Mouse (Mus musculus): ENCODE measurements around the gene Ripor2. TPM values are rescaled to one million over a fixed set of nuclear protein-coding genes. Genes with fewer than 3 reads are reported as not detected.

The Ripor2 gene
- polyA plus RNA-seq, 1 experiment, result 32.0 TPM

DNA sequence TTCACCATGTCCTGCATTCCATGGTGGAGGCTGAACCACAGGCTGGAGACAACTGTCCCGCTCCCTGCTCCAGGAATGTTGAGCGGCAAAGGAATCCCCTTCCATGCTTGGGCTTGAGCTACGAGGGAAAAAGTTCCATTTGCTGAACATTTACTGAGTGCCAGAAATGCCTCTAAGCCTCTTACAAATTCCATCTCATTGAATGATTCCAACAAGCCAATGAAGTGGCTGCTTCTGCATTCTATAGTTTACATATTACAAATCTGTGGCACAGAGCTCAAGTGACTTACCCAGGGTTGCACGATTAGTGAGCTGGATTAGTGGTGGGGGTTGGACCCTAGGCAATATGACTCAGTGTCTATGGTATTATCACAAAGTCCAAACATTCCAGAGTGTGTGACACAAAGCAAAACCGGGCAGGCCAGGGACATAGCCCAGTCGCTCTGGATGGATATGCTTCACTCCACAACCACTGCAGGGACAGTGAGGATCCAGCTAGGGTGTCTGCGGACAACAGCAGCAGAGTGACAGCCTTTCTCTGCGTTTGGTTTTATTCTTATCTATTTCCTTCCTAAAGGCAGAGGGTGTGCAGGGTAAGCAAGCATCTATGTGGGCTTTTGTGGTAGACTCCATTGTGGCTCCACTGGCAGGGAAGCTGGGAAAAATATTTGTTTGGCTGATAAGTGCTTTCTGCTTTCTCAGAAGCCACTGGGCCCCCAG is 16.6 kb upstream of the Ripor2 start:
- peak; percentile 57 for DNase-seq (ENCODE audit: low read depth)
- TF ChIP-seq POLR2A (IDR thresholded peaks at IDR 0.05; ENCODE audit: borderline replicate concordance, extremely low read depth, insufficient read depth, insufficient read length, poor library complexity, severe bottlenecking), result no peak
- TF ChIP-seq CTCF (IDR thresholded peaks at IDR 0.05; ENCODE audit: borderline replicate concordance, extremely low read depth, insufficient read depth, insufficient read length), result no peak

DNA sequence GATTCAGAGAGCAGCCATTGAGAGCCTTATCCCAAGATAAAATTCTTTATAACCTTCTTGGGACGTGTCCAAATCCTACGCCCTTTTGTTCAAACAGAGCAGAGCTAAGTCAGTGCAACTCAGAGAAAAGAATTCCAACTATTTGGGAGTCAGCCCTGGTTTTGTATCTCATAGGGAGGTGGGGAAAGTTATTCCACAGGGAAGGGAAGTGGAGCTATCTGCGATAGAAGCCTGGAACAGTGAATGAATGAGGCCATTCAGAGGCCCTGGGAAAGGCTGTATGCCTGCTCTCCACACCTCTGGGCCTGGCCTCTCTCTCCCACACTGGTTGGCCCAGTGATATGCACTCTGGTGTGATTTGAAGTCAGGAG is 16.1 kb upstream of the Ripor2 start:
- DNase-seq (ENCODE audit: low read depth), result peak; percentile 75

DNA sequence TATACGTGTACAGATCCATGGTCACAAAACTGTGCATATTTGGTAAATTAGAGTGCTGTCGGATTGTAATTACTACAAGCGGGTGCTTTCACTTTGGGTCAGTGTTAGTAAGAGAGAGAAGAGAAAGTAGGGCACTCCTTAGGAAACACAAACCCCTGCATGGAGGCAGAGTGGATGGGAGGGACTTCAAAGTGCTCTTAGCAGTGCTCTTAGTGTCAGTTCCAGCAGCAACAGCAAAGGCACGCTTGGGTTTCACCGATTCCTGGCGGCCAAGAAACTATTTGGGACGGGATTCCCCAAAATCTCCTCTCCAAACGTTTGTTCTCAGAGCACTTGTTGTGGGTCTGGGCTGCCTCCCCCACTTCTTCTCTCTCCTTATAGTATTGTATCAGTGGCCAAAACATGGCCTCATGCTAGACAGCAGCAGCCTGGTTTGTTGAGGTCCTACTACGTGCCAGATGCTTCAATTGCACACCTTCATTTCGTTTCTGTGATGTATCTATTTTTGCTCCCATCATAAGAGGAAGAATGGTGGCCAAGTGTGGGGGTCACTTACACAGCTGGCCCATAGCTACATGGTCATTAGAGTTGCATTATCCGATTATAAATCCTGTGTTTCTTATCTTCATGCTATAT is 14.7 kb upstream of the Ripor2 start:
- TF ChIP-seq POLR2A (IDR thresholded peaks at IDR 0.05; ENCODE audit: borderline replicate concordance, extremely low read depth, insufficient read depth, insufficient read length, poor library complexity, severe bottlenecking), result no peak
- TF ChIP-seq CTCF (IDR thresholded peaks at IDR 0.05; ENCODE audit: borderline replicate concordance, extremely low read depth, insufficient read depth, insufficient read length), result no peak
- no peak for DNase-seq (ENCODE audit: low read depth)

More for the DNA sequence above, 16.1 kb upstream of the Ripor2 start:
- TF ChIP-seq POLR2A (IDR thresholded peaks at IDR 0.05; ENCODE audit: borderline replicate concordance, extremely low read depth, insufficient read depth, insufficient read length, poor library complexity, severe bottlenecking) (no peak), CTCF (IDR thresholded peaks at IDR 0.05; ENCODE audit: borderline replicate concordance, extremely low read depth, insufficient read depth, insufficient read length) (no peak)

DNA sequence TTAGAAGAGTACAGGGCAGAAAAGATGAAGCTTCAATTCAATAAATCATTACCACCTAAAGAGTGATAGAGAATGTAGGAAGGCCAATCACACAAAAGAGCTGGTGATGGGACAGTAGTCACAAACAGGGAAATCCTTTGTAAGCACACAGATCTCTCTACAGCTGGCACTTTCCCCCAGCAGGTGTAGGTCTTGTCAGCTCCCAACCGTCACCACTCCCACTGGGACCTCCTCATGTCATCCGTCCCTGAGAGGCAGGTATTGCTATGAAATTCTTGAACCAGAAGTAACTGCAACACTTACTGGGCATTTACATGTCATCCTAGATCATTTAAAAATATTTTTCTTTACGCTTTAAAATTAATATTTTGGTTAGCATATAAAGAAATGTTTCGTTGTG is 12.9 kb upstream of the Ripor2 start:
- TF ChIP-seq CTCF (IDR thresholded peaks at IDR 0.05; ENCODE audit: borderline replicate concordance, extremely low read depth, insufficient read depth, insufficient read length) (no peak), POLR2A (IDR thresholded peaks at IDR 0.05; ENCODE audit: borderline replicate concordance, extremely low read depth, insufficient read depth, insufficient read length, poor library complexity, severe bottlenecking) (no peak)
- no peak for DNase-seq (ENCODE audit: low read depth)

DNA sequence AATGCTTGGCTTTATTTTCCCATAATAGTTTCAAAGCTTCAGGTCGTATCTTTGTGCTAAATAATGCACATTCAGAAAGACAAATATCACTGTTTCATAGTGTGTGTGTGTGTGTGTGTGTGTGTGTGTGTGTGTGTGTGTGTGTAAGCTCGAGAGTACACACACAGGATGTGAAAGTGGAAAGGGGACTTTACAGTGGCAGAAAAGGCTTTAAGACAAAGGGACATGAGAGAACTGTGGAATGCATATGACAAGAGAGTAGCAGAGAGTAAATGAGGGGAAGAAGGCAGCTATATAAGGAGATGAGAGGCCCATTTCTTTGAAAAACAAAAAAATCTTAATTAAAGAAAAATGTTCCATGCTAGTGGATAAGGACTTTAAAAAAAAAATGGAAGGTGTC is 11.3 kb upstream of the Ripor2 start:
- TF ChIP-seq POLR2A (IDR thresholded peaks at IDR 0.05; ENCODE audit: borderline replicate concordance, extremely low read depth, insufficient read depth, insufficient read length, poor library complexity, severe bottlenecking) (no peak), CTCF (IDR thresholded peaks at IDR 0.05; ENCODE audit: borderline replicate concordance, extremely low read depth, insufficient read depth, insufficient read length) (no peak)
- no peak for DNase-seq (ENCODE audit: low read depth)

DNA sequence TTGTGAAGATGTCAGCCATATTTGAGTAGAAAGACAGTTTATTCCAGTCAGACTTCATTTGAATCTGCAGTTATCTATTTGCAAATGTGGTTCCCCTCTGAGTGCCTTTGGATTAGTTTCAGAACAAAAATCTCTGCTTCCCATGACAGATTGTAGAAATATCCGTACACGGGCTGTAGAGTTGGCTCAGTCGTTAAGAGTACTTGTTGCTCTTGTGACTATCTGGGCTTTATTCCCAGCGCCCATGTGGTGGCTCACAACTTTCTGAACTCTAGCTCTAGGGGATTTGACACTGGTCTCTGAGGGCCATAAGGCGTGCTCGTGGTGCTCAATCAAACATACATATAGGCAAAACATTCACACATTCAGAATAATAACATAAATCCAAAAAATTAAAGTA is 10.1 kb upstream of the Ripor2 start:
- DNase-seq (ENCODE audit: low read depth), result no peak
- TF ChIP-seq CTCF (IDR thresholded peaks at IDR 0.05; ENCODE audit: borderline replicate concordance, extremely low read depth, insufficient read depth, insufficient read length), result no peak
- TF ChIP-seq POLR2A (IDR thresholded peaks at IDR 0.05; ENCODE audit: borderline replicate concordance, extremely low read depth, insufficient read depth, insufficient read length, poor library complexity, severe bottlenecking), result no peak

DNA sequence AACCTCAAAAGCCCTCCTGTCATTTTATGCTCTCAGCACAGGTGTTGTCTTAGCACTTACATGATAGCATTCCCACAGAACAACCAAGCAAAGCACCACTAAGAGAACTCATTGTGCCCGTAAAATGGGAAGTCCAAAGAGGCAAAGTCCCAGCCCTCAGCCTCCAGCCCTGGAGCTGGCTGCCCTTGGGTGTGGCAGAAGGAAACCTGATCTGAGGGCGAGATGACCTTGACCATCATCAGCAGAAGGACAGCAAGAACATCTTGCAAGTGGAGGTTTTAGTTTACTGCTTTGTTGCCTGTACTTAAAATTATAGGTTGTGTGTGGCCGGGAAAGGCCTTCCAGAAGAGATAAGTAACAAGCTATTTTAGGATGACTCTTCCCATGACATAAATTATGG is 6.9 kb upstream of the Ripor2 start:
- no peak for TF ChIP-seq POLR2A (IDR thresholded peaks at IDR 0.05; ENCODE audit: borderline replicate concordance, extremely low read depth, insufficient read depth, insufficient read length, poor library complexity, severe bottlenecking)
- DNase-seq (ENCODE audit: low read depth), result no peak

DNA sequence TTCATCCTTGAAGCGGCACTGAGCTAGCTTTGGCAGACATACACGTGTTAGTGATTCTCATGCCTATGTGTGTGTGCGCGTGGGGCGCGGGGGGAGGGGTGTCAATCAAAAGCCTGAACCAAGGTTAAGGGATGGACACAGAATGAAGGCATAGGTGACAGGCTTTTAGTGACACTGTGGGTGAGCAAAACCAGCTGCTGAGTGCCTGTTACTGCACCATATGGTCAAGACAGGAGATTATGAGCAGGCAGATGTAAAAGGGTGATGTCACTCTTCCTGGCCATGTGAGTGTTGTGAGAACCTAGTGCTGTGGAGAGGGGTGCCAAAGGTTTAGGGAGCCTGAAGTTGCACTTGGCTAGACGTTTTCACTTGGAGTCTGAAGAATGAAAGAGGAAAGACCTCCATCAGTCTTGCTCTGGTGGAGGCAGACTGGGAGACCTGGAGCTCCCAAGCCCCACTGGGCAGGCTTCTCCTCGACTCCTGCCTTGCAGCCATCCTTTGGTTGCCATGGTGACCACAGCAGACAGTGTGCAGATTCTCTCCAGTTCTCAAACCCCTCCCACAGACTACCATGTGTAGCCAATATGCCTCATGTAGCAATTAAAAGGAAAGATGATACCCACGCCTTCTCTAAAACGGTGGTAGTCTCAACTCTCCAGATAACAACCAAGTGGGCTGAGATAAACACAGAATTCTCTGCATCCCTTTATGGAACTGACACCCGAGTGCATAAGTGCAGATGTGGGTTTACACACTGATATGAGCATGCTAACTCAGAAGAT is 5.5 kb upstream of the Ripor2 start:
- peak; percentile 94 for DNase-seq (ENCODE audit: low read depth)
- TF ChIP-seq CTCF (IDR thresholded peaks at IDR 0.05; ENCODE audit: borderline replicate concordance, extremely low read depth, insufficient read depth, insufficient read length) (no peak), POLR2A (IDR thresholded peaks at IDR 0.05; ENCODE audit: borderline replicate concordance, extremely low read depth, insufficient read depth, insufficient read length, poor library complexity, severe bottlenecking) (no peak)

DNA sequence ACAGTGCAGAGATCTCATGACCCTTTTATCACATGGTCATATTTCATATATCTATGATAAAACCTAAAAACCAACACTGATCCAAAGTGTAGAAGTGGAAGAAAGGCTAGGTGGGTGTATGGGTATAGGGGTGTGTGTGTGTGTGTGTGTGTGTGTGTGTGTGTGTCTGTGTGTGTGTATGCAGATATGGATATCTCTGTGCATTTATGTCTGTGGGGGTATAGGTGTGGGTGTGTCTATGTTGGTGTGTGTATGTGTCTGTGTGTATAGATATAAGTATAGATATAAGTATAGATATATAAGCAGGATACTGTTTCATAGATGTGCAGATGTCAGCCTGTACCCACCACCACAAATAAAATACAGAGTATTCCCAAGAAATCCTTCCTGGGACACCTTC is 3.7 kb upstream of the Ripor2 start:
- DNase-seq (ENCODE audit: low read depth), result no peak
- TF ChIP-seq CTCF (IDR thresholded peaks at IDR 0.05; ENCODE audit: borderline replicate concordance, extremely low read depth, insufficient read depth, insufficient read length), result no peak
- TF ChIP-seq POLR2A (IDR thresholded peaks at IDR 0.05; ENCODE audit: borderline replicate concordance, extremely low read depth, insufficient read depth, insufficient read length, poor library complexity, severe bottlenecking), result no peak

DNA sequence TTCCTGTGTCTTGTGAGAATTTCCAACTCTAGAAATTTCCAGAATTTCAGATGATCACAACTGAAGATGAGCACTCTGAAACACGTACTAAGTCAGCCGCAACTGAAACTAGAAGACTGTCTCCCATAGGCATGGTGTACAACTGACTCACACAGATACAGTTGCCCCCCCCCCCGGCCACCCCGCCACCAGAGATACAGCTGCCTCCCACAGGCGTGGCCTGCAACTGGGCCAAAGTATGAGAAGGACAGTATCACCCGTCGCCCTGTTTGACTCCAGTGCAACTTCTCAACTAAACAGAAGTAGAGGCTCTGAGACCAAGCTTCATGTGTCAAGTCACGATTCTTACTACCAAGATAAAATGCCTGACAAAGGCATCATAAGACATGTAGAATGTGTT is 1.2 kb upstream of the Ripor2 start:
- no peak for DNase-seq (ENCODE audit: low read depth)

DNA sequence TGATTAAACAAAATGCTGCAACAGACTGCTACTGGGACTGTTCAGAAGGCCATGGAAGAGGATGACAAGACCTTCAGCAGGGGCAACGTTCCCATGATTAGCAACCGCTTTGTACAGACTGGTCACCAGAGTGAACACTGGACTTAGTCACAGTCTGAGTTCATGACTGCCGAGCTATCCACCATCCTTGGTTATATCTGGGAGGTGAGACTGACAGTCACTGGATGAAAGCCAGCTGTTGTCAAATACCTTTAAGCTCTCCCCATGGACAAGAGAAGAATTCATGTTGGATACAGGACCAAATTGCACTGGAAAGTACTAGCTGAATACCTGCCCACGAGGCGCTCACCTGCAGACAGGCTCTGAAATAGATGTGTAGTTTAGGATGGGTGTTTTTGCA is 2.4 kb downstream of the Ripor2 start:
- TF ChIP-seq CTCF (IDR thresholded peaks at IDR 0.05; ENCODE audit: borderline replicate concordance, extremely low read depth, insufficient read depth, insufficient read length), result no peak
- TF ChIP-seq POLR2A (IDR thresholded peaks at IDR 0.05; ENCODE audit: borderline replicate concordance, extremely low read depth, insufficient read depth, insufficient read length, poor library complexity, severe bottlenecking), result no peak
- DNase-seq (ENCODE audit: low read depth), result no peak

More for the DNA sequence above, 1.2 kb upstream of the Ripor2 start:
- TF ChIP-seq POLR2A (IDR thresholded peaks at IDR 0.05; ENCODE audit: borderline replicate concordance, extremely low read depth, insufficient read depth, insufficient read length, poor library complexity, severe bottlenecking) (no peak), CTCF (IDR thresholded peaks at IDR 0.05; ENCODE audit: borderline replicate concordance, extremely low read depth, insufficient read depth, insufficient read length) (no peak)
